Mouse (Mus musculus): ENCODE results near the gene Trpc5. TPM values are rescaled to one million over a fixed set of nuclear protein-coding genes. Genes with fewer than 3 reads are reported as not detected.

Trpc5 gene
- total RNA-seq, 2 experiments from 2014 or later: 15.8 to 16.9 TPM

- intact Hi-C loops (cut with DNase I): no loop called here
- no peak for DNase-seq (ENCODE audit: low spot score in 2 of 2)
Measured at GRCm38 (mm10) chrX:144374196-144374595, 313.8 kb downstream of the Trpc5 start.

- no peak for DNase-seq (ENCODE audit: low spot score in 2 of 2)
- intact Hi-C loops (cut with DNase I): no loop called here
Measured at GRCm38 (mm10) chrX:144338355-144338754, 349.6 kb downstream of the Trpc5 start.

- DNase-seq (ENCODE audit: low spot score in 2 of 2): no peak
- intact Hi-C loops (cut with DNase I): no loop called here
Measured at GRCm38 (mm10) chrX:144337938-144338337, 350.0 kb downstream of the Trpc5 start.

- DNase-seq (ENCODE audit: low spot score in 2 of 2): no peak
- intact Hi-C loops (cut with DNase I): no loop called here
Measured at GRCm38 (mm10) chrX:144335332-144336015, 352.5 kb downstream of the Trpc5 start.

Other genes with a start within 250 kb of the Trpc5 start
- under 1 TPM in 1 of 2 experiments, not detected in 1; 0.07 TPM for gene Trpc5os, start 231.6 kb downstream of the Trpc5 start, total RNA-seq (2021)
- gene Rtl4, start 727 bp upstream of the Trpc5 start, total RNA-seq (2021): 1 to 10 TPM; 1.8 to 1.9 TPM

Data from left cerebral cortex, postnatal 36 days (tissue).